Mouse (Mus musculus) embryo, embryonic 11 days (tissue): Measurements from ENCODE around the gene Gm21119.
"Not testable (repeated sequence)": the region's sequence is repeated elsewhere in the genome, so short reads cannot be mapped to it uniquely, and the experiment has no call there.

Experiments
- DNase-seq: peaks from one replicate; pipeline ENCODE4 v3.0.0-alpha.2; 2015

The Gm21119 gene

GRCm38 (mm10) chr8:20678418-20678817 is 63.7 kb downstream of the Gm21119 start:
- not testable (repeated sequence) for DNase-seq
